Mouse (Mus musculus) frontal cortex, postnatal 14 days (tissue): Measurements from ENCODE around the gene Swsap1.

Source experiments
- DNase-seq, 2 experiments: peaks; one replicate each; pipeline ENCODE4 v3.0.0; 2022; ENCODE audit warnings: low spot score in 2 of 2

Gene Swsap1

GRCm38 (mm10) chr9:21955570-21956281 lies at the start of gene Swsap1:
Gene Swsap1 (plus strand): TSS chr9:21955755.
- peak; percentile 99 to 100 for DNase-seq

- DNase-seq = no peak
Measured at GRCm38 (mm10) chr9:21908216-21908615, 47.3 kb upstream of the Swsap1 start.

- no peak for DNase-seq
Measured at GRCm38 (mm10) chr9:21909474-21910223, 45.9 kb upstream of the Swsap1 start.

GRCm38 (mm10) chr9:21916851-21917492 lies 38.6 kb upstream of the Swsap1 start:
- DNase-seq = no peak

GRCm38 (mm10) chr9:21917493-21918034 lies 38.0 kb upstream of the Swsap1 start:
- DNase-seq = peak; percentile 68 to 71

- DNase-seq = peak; percentile 80 to 82
Measured at GRCm38 (mm10) chr9:21918035-21918592, 37.4 kb upstream of the Swsap1 start, which contains the start of gene Rab3d. Gene Rab3d (minus strand): TSS chr9:21918192.

- no peak for DNase-seq
Measured at GRCm38 (mm10) chr9:21918692-21919384, 36.7 kb upstream of the Swsap1 start.

- DNase-seq = no peak
Measured at GRCm38 (mm10) chr9:21923036-21923435, 32.5 kb upstream of the Swsap1 start.

GRCm38 (mm10) chr9:21923490-21924098 lies 32.0 kb upstream of the Swsap1 start:
- DNase-seq = no peak

GRCm38 (mm10) chr9:21924099-21924493 lies 31.5 kb upstream of the Swsap1 start:
- no peak for DNase-seq

- no peak for DNase-seq
Measured at GRCm38 (mm10) chr9:21925034-21925433, 30.5 kb upstream of the Swsap1 start.

GRCm38 (mm10) chr9:21925506-21925905 lies 30.0 kb upstream of the Swsap1 start:
- no peak for DNase-seq

- no peak for DNase-seq
Measured at GRCm38 (mm10) chr9:21926155-21926554, 29.4 kb upstream of the Swsap1 start.

- DNase-seq = no peak
Measured at GRCm38 (mm10) chr9:21926784-21927183, 28.8 kb upstream of the Swsap1 start.

- peak; percentile 83 to 93 for DNase-seq
Measured at GRCm38 (mm10) chr9:21927208-21927753, 28.3 kb upstream of the Swsap1 start, which contains the start of the genes Ccdc159 and Tmem205. Gene Ccdc159 (plus strand): TSS chr9:21927471. Gene Tmem205 (minus strand): TSS chr9:21927556.

GRCm38 (mm10) chr9:21929208-21929607 lies 26.3 kb upstream of the Swsap1 start:
- DNase-seq = no peak

GRCm38 (mm10) chr9:21932006-21932405 lies 23.5 kb upstream of the Swsap1 start:
- DNase-seq = no peak

GRCm38 (mm10) chr9:21932445-21933137 lies 23.0 kb upstream of the Swsap1 start:
- no peak for DNase-seq

- no peak for DNase-seq
Measured at GRCm38 (mm10) chr9:21934021-21934420, 21.5 kb upstream of the Swsap1 start.
